Mouse (Mus musculus) forebrain, embryonic 15.5 days (tissue): ENCODE measurements around the gene Fstl1. TPM values are rescaled to one million over a fixed set of nuclear protein-coding genes. Genes with fewer than 3 reads are reported as not detected.

Source experiments
- ATAC-seq: fragments of 200-750 bp; cut with Nextera tagmentation; replicated peaks from 2 replicates; pipeline ENCODE4 v1.8.0; 2017; ENCODE audit warnings: mild to moderate bottlenecking, moderate TSS enrichment, moderate library complexity
- H3K27ac ChIP-seq: fragments of 300-500 bp; sonication (generic); replicated peaks from 2 replicates; pipeline ENCODE4 v1.5.1; 2015; ENCODE audit warnings: mild to moderate bottlenecking, inconsistent platforms
- H3K27me3 ChIP-seq: fragments of 300-500 bp; sonication (generic); 2 replicates; pipeline ENCODE4 v1.6.1; 2015; ENCODE audit warnings: inconsistent platforms
- H3K36me3 ChIP-seq: fragments of 300-500 bp; sonication (generic); 2 replicates; pipeline ENCODE4 v1.6.1; 2015; ENCODE audit warnings: mild to moderate bottlenecking, inconsistent platforms
- H3K4me1 ChIP-seq: fragments of 300-500 bp; sonication (generic); 2 replicates; pipeline ENCODE4 v1.6.1; 2015; ENCODE audit warnings: inconsistent platforms
- H3K4me2 ChIP-seq: fragments of 300-500 bp; sonication (generic); replicated peaks from 2 replicates; pipeline ENCODE4 v1.6.1; 2015; ENCODE audit warnings: mild to moderate bottlenecking, inconsistent platforms
- H3K4me3 ChIP-seq: fragments of 300-500 bp; sonication (generic); 2 replicates; pipeline ENCODE4 v1.5.1; 2015; ENCODE audit warnings: mild to moderate bottlenecking, inconsistent platforms
- H3K9ac ChIP-seq: fragments of 300-500 bp; sonication (generic); replicated peaks from 2 replicates; pipeline ENCODE4 v1.6.1; 2015; ENCODE audit warnings: mild to moderate bottlenecking, inconsistent platforms
- H3K9me3 ChIP-seq: fragments of 300-500 bp; sonication (generic); 2 replicates; pipeline ENCODE4 v1.6.1; 2016; ENCODE audit warnings: inconsistent platforms
- WGBS: fragments of 180-500 bp; shearing (Covaris S2); methylation state at CpG from one replicate; pipeline ENCODE4 v1.1.7; 2015; ENCODE audit warnings: mixed read lengths; 5-methylcytosine and 5-hydroxymethylcytosine counted together
- polyA plus RNA-seq: library from polyadenylated mRNA; unstranded; fragments of >200 nt; fragmentation: Nextera tagmentation; extraction: Ambion mirVana; gene quantifications from 2 replicates; pipeline ENCODE4 v1.2.1, GENCODE M21; 2015

The Fstl1 gene
- polyA plus RNA-seq, 1 experiment from 2014 or later: 82.9 TPM

DNA sequence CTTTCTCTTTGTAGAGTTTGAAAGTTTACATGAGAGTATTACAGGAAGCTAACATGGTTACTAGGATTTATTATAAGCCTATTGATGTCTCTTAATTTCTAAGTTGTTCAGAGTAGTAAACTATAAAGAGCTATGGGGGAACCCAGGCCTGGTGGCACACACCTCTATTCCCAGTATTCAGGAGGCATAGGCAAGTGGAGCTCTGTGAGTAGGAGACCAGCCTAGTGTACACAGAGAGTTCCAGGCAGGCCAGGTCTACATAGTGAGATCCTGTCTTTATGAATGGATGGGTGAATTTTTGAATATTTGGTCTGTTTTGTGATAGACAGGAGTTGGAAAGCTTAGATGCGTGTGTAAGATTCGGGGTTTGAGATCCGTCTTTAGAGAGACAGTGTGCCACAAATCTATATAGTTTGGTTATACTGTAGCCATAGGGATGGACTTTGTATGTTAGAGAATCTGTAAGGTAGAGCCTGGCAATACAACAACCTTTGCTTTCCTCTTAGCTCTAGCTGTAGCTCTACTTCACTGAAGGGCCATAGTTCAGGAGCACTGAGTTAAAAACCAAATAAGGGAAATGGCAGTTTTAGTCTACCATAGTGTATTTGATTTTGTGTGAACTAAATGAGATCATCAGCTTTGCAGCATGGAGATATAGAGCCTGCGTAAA lies 103.2 kb downstream of the Fstl1 start:
- Histone ChIP-seq H3K36me3 (peaks cover 56% of the 10 kb centered on the region), H3K9me3 (no peaks in the 10 kb centered on the region), H3K4me1 (no peaks in the 10 kb centered on the region)

DNA sequence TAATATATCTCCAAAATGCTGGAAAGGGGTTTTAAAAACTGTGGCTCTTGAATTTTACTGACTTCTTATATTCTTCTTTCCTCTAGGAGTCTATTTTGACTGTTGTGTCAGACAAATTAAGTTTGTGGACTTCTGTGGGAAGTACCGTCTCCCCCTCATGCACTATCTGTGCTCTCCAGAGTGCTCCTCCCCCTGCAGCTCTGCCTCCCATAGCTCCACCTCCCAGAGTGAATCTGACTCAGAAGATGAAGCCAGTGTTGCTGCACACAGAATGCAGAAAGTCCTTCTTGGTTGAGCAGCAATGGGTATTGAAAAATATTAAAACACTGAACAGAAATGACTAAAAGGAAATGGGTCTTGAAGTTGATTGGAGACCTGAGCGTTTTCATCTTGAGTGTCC lies 104.5 kb downstream of the Fstl1 start:
- Histone ChIP-seq H3K4me2 (no peak overlapping the region), H3K27me3 (no peaks in the 10 kb centered on the region), H3K9me3 (no peaks in the 10 kb centered on the region), H3K36me3 (peaks cover 56% of the 10 kb centered on the region), H3K4me3 (no peak overlapping the region), H3K4me1 (no peaks in the 10 kb centered on the region), H3K9ac (no peak overlapping the region), H3K27ac (no peak overlapping the region)
- 87% methylated on average over 2 of the region's 2 CpGs for WGBS
- no peak for ATAC-seq

More for the DNA sequence above, 103.2 kb downstream of the Fstl1 start:
- Histone ChIP-seq H3K27ac (no peak overlapping the region), H3K27me3 (no peaks in the 10 kb centered on the region), H3K4me2 (no peak overlapping the region), H3K9ac (no peak overlapping the region), H3K4me3 (no peak overlapping the region)
- WGBS: 96% methylated on average over 4 of the region's 4 CpGs
- no peak for ATAC-seq

Other genes starting within 250 kb of the Fstl1 start
- 39.0 and 40.3 TPM in 2 replicates for gene Gtf2e1, start 237.1 kb upstream of the Fstl1 start, polyA plus RNA-seq
- gene Rabl3, start 237.0 kb upstream of the Fstl1 start, polyA plus RNA-seq: 17.7 and 18.1 TPM in 2 replicates
- 0.24 TPM in 1 of 2 replicates, not detected in the other for gene Hgd, start 196.7 kb upstream of the Fstl1 start, polyA plus RNA-seq
- gene Ndufb4, start 122.4 kb upstream of the Fstl1 start, polyA plus RNA-seq: 56.0 and 59.9 TPM in 2 replicates
- 0.15 TPM in 1 of 2 replicates, not detected in the other for gene Gm36028, start 84.3 kb downstream of the Fstl1 start, polyA plus RNA-seq
- gene Lrrc58, start 91.5 kb downstream of the Fstl1 start, polyA plus RNA-seq: 61.2 and 62.6 TPM in 2 replicates
- 5.3 and 5.6 TPM in 2 replicates for gene Gpr156, start 139.6 kb downstream of the Fstl1 start, polyA plus RNA-seq